Mouse (Mus musculus) brain, embryonic 14.5 days (tissue): ENCODE results near the gene Smagp.

Experiments used
- CTCF ChIP-seq: fragments of 200-500 bp; IDR thresholded peaks from 2 replicates; pipeline ENCODE4 v1.5.1; 2012; ENCODE audit warnings: inconsistent platforms, mild to moderate bottlenecking, moderate library complexity, borderline replicate concordance; ENCODE audit not compliant: insufficient read depth, insufficient read length; ENCODE audit errors: extremely low read depth
- POLR2A ChIP-seq: fragments of 200-500 bp; IDR thresholded peaks from 2 replicates; pipeline ENCODE4 v1.6.1; 2012; ENCODE audit warnings: mild to moderate bottlenecking, inconsistent platforms, borderline replicate concordance; ENCODE audit not compliant: poor library complexity, insufficient read depth, insufficient read length, severe bottlenecking; ENCODE audit errors: extremely low read depth

DNA sequence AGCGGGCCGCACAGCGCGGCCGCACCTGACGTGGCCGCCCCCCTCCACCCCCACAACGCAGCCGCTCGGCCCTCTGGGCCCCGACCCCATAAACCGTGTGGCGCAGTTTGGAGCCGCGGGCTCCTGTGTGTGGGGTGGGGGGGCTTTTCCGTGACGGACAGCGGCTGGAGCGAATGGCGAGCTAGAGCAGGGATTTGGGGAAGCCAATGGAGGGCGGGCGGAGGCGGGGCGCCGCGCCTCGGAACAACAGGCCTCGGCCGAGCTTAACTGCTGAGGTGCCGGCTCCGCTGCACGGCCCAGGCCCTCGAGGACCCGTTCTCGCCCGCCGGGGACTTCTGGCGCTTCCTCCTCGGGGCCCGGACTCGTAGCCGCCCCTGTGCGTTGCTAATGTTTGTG lies 20.9 kb downstream of the Smagp start:
- TF ChIP-seq CTCF: no peak
- TF ChIP-seq POLR2A: peak; percentile 39; the same call in 1 of the 2 replicates
